Mouse (Mus musculus) liver, adult 2 months (tissue): ENCODE data around the gene Cntn5.

Experiments used
- CTCF ChIP-seq: fragments of 200-500 bp; IDR thresholded peaks from 2 replicates; pipeline ENCODE4 v1.5.1; 2011; ENCODE audit warnings: low read depth, low read length, control low read depth
- POLR2A ChIP-seq: fragments of 200-500 bp; IDR thresholded peaks from 2 replicates; pipeline ENCODE4 v1.6.1; 2011; ENCODE audit warnings: low read length, control low read depth; ENCODE audit not compliant: insufficient read depth; ENCODE audit errors: extremely low read depth

GRCm38 (mm10) chr9:10339716-10340115 is 564.9 kb downstream of the Cntn5 start:
- TF ChIP-seq POLR2A (no peak), CTCF (no peak)
